Mouse (Mus musculus): ENCODE results near the gene 1700001P01Rik.

DNA sequence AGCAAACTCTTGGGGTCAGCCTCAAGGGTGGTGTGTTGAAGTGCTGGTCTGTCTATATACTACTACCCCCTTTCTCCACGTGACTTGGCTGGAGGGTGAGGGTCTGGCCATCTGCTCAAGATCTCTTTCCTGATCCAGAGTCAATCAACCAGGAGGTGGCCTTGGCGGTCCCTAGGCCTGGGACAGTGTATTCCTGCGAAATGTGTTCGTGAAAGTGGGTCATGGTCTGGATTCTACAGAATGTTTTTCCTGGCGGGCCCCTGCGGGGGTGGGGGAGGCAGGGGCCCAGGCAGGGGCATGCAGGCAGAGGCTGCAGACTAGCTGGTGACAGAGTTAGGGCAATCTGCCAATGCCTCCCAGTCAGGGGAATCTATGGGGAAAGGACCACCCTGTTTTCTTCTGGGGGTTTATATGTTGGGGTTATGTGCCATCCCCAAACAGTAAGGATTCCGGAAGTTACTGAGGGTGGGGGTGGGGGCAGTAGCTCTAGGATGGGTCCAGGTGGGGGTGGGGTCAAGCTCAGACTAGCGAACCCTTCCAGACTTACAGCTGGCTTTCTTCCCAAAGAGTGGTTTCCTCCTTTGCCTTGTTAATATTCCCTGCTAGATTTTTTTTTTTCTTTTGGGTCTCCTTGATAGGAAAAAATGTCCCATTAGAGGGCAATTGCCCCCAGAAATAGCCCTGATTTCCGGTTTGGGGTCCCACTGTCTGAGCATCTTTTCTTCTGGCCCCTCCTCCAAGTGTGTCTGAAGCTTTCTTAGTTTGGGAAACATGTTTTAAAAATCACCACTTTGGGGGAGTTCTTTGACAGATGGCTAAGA is 29.3 kb upstream of the 1700001P01Rik start:
- TF ChIP-seq CTCF (IDR thresholded peaks at IDR 0.05; ENCODE audit: borderline replicate concordance, insufficient read depth, low read length) (no peak), POLR2A (IDR thresholded peaks at IDR 0.05; ENCODE audit: low read depth, low read length) (no peak)
